Mouse (Mus musculus) embryonic fibroblast, embryonic 13.5 days (primary cell): ENCODE results near the gene BC107364.

Experiments used
- CTCF ChIP-seq: IDR thresholded peaks from 2 replicates; pipeline ENCODE4 v1.5.1; 2011; ENCODE audit warnings: mild to moderate bottlenecking, control low read depth, low read length, moderate library complexity, borderline replicate concordance; ENCODE audit not compliant: insufficient read depth
- POLR2A ChIP-seq: IDR thresholded peaks from 2 replicates; pipeline ENCODE4 v1.6.1; 2011; ENCODE audit warnings: low read depth, mild to moderate bottlenecking, control low read depth, low read length, moderate library complexity

- no peak for TF ChIP-seq POLR2A
- TF ChIP-seq CTCF, result no peak
Observed at GRCm38 (mm10) chr3:96416595-96416994, 35.5 kb downstream of the BC107364 start.
